Mouse (Mus musculus): ENCODE measurements at regions not wholly inside any gene's neighbourhood (a gene's known extent, or its start where the extent isn't known, plus 50 kb on each side); places are given as distances from the start of the nearest gene placed in this dataset.

GRCm38 (mm10) chr1:30061242-30061641, 812.5 kb downstream of the Phf3 start:
- DNase-seq (ENCODE audit: low spot score): no peak

GRCm38 (mm10) chr1:30060806-30061205, 812.9 kb downstream of the Phf3 start:
- peak; percentile 38 for DNase-seq (ENCODE audit: low spot score)

GRCm38 (mm10) chr1:30017596-30017995, 856.1 kb downstream of the Phf3 start:
- DNase-seq (ENCODE audit: low spot score): no peak

- DNase-seq (ENCODE audit: low spot score): peak; percentile 29
These were observed 864.9 kb downstream of the Phf3 start for GRCm38 (mm10) chr1:30008757-30009340.
